Mouse (Mus musculus) erythroblast, embryonic 14.5 days (primary cell): ENCODE results near the gene Celf2.

Experiments
- GATA1 ChIP-seq: IDR thresholded peaks from 2 replicates; pipeline ENCODE4 v1.6.1; 2012; ENCODE audit warnings: low read length, inconsistent platforms, mixed read lengths
- TAL1 ChIP-seq: IDR thresholded peaks from 3 replicates; pipeline ENCODE4 v1.6.1; 2012; ENCODE audit warnings: low read length, inconsistent platforms, mixed read lengths

DNA sequence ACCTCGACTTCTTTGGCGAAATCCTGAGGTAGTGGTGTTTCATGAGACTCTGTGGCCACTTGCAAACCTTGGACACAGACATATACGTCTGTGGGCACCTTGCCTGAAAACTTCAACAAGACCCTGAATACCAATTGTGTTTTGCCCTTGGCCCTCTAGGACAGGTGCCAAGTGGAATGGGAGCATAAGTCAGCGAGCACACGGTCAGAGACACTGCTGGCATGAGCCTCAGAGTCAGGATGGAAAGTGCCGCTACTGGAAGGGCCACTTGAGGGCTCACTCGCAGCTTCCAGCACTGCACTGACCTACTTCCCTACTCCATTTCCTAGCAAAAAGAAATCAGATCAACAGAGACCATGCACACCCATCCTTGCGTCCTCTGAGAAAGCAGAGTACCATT is 783.3 kb downstream of the Celf2 start:
- no peak for TF ChIP-seq TAL1
- TF ChIP-seq GATA1 = no peak
